Mouse (Mus musculus) adrenal gland, adult (tissue): ENCODE results near the gene Crbn.
A peak's percentile ranks its signal among the peaks of the same experiment; 100 is the strongest.

ENCODE experiments used
- DNase-seq, 2 experiments: peaks; one replicate each; pipeline ENCODE4 v3.0.0; 2022 to 2023; ENCODE audit warnings: low spot score in 1 of 2; ENCODE audit not compliant: inconsistent age in 2 of 2

Crbn gene

GRCm38 (mm10) chr6:106799333-106800226, at the start of gene Crbn:
Crbn (minus strand) TSS chr6:106800077.
- peak; percentile 92 to 97 for DNase-seq

DNA sequence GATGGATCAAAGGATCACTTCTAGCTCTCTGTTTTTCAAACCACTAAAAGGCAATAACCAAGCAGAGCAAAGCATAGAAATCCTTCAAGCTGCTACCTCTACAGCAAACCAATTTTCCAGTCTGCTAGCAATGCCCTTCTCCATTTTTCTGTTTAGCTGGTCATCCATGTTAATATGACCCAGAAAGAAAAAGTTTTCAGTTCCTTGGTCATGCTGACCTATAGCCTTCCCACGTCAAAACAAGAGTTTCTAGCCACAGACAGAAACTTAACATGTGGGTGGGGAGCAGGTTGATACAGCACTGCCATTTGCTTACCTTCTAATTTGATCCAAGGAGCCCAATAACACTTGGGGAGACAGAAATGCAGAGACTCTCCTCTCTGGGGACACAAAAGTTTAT, 40.3 kb upstream of the Crbn start:
- DNase-seq, result no peak

- DNase-seq, result no peak
These were observed 38.2 kb upstream of the Crbn start for GRCm38 (mm10) chr6:106838053-106838452.

DNA sequence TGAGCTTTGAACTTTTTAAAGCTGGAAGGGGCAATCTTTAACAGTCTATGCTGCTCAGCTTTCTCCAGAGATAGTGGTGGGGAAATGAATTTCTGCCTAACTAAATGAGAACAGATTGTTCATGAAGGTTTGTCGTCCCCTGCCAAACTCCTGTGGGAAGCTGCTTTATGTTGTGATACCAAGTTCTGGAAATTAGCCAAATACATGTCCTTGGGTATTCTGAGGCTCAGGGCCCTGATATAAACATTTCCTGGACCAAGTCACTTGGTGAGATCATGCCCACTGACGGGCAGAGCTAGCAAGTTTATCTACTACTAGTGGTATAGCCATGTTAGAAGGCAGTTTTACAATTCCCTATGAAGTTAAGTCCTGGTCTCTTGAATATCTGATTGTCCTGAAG, 35.4 kb upstream of the Crbn start:
- DNase-seq, result no peak

DNA sequence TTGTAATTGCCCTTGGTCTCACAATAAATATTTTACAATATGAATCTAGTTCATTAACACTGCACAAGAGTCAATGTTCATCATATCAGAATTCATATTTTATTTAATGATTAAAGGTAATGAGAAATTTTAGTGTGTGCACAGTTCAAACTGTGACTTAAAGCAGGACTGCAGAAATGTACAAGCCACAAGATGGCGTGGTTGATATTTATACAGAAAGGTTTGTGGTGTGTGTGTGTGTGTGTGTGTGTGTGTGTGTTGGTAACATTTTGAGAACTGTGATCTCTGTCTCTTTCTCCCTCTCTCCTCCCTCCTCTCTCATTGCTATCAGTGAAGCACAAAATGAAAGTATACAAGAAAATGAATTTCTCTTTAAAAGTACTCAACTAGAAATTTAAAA, 22.5 kb upstream of the Crbn start:
- DNase-seq, result peak; percentile 11 to 57

- DNase-seq, result no peak
These were observed 20.7 kb upstream of the Crbn start for GRCm38 (mm10) chr6:106820566-106820965.

GRCm38 (mm10) chr6:106819906-106820305, 20.0 kb upstream of the Crbn start:
- DNase-seq, result no peak

DNA sequence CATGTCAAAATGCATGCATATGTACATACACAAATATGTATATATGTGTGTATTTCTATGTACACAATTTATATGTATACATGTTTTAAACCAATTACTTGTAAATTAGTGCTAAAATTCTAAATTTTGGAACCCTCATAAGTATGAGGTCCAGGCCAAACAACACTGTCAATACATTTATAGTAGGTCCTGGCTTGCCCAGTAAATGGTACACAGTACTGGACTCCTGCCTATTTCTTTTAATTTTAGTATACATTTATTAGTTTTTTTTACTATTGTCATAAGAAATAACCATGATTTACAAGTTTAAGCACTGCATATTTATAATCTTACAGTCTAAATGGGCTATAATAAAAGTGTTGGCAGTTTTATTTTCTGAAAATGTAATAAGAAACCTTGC, 19.4 kb upstream of the Crbn start:
- DNase-seq, result no peak

- DNase-seq, result no peak
These were observed 10.8 kb upstream of the Crbn start for GRCm38 (mm10) chr6:106810686-106811085.

DNA sequence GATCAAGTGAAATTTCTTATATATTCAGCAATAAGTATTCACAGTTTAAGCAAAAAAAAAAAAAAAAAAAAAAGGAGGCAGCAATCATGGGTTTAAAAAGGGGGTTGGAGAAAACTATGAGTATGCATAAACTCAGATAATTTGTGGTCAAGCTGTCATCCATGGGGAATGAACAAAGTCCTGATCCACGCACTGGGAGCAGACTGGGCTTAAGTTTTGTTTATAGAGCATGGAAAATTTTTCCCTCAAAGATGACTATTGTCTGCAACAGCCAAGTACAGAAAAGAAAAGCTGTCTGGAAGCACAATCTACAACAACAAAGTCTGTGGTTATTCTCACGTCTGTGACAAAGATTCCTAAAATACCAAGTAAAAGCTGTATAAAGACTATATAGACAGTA, 9.3 kb upstream of the Crbn start:
- DNase-seq, result no peak

- DNase-seq, result peak; percentile 32 to 81
These were observed 5.0 kb upstream of the Crbn start for GRCm38 (mm10) chr6:106804904-106805303.

DNA sequence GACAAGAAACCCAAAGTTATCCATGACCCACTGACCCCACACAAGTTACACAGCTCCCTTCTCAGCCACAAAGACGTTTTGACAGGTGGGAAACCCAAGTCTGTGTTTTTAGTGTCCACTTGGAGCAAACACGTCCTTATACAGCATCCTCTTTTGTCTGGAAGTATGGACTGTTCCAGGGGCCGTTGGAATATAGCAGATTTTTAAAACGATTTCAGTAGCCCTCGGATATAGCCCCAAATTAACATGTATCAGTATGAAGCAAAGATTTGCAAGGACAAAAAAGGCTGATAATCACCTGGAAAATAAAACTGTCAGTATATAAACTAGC, 315 bp upstream of the Crbn start:
- DNase-seq, result no peak

GRCm38 (mm10) chr6:106794094-106794814, 5.6 kb downstream of the Crbn start:
- peak in 1 of 2 experiments; percentile 50 for DNase-seq

- no peak for DNase-seq
These were observed 6.3 kb downstream of the Crbn start for GRCm38 (mm10) chr6:106793621-106794020.

GRCm38 (mm10) chr6:106793088-106793487, 6.8 kb downstream of the Crbn start:
- DNase-seq, result no peak

GRCm38 (mm10) chr6:106792486-106792885, 7.4 kb downstream of the Crbn start:
- peak in 1 of 2 experiments; percentile 11 for DNase-seq

DNA sequence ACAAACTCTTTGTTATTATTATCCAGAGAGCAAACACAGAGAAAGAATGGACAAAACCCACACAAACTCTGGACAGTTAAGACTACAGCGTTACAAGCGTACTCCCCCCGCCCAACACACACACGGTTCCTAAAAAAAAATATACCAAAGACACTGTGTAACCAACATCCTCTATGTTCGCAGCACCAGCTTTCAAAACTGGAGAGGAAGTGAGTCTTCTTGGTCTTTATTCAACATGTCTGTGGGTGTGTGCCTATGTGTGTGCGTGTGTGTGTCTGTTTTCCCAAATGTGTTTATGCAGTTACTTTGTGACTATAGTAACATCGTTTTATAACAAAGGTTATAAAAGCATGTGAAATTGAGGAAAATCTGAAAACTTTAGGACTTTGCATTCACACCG, 8.4 kb downstream of the Crbn start:
- no peak for DNase-seq

GRCm38 (mm10) chr6:106787138-106787537, 12.7 kb downstream of the Crbn start:
- DNase-seq, result no peak

DNA sequence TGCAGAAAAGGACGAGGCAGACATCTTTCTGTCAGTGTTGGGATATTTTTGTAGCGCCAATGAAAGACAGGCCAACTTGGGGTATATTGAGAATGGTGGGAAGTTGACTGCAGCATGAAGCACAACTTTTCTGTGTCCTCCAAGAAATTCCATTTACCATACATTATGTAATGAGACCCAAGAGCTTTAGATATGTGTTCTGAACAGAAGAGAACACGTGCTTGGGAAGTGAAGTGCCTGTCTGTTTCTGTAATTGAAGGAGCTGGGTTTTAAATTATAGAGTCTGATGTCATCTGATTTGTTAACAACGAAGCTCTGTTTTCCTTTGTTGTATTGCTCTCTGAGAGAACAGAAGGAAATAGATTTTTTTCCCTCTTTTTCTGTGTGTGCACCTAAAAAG, 29.8 kb downstream of the Crbn start:
- DNase-seq, result no peak

DNA sequence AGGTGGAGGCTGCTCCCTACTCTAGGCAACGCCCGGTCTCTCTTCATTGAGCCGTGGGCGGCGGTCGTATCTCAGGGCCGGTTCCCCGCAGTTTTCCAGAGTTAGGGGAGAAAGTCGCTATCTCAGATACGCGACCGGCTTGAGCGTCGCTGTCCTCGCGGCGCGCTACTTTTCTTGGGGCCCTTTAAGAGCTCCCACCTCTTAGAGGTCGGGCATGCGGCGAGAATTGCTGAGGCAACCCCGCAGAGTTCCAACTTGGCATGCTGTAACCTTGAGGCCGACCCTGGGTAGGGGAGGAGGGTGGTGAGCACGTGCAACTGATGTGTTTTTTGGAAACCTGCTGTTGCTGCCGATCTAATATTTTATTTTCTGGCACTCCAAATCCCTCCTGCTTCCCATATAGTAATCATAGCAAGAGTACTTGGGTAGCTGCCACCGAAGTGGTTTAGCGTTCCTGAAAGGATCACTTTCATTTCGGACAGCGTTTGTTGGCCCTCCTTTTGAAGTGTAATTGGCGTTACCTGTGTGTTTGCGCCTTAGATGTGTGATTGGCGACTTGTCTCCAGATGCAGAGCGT, 30.5 kb downstream of the Crbn start:
- DNase-seq, result no peak

GRCm38 (mm10) chr6:106768640-106769289, 31.1 kb downstream of the Crbn start, which contains the start of gene Trnt1:
Trnt1 (plus strand) TSS chr6:106769120.
- DNase-seq, result peak; percentile 97 to 98
